Mouse (Mus musculus) neural tube, embryonic 10.5 days (tissue): ENCODE data around the gene Laptm4a.

Source experiments
- DNase-seq: peaks from one replicate; pipeline ENCODE4 v3.0.0-alpha.2; 2017; ENCODE audit warnings: low spot score; ENCODE audit errors: extremely low spot score

Gene Laptm4a

GRCm38 (mm10) chr12:8953136-8953535 lies 31.7 kb downstream of the Laptm4a start:
- DNase-seq, result no peak

- DNase-seq, result no peak
Measured at GRCm38 (mm10) chr12:8954161-8954561, 32.7 kb downstream of the Laptm4a start.

- no peak for DNase-seq
Measured at GRCm38 (mm10) chr12:8961607-8962316, 40.3 kb downstream of the Laptm4a start.

- peak; percentile 49 for DNase-seq
Measured at GRCm38 (mm10) chr12:8969828-8970227, 48.4 kb downstream of the Laptm4a start.

GRCm38 (mm10) chr12:8973820-8974465 lies 52.5 kb downstream of the Laptm4a start, which contains the start of gene Wdr35:
TSS of gene Wdr35 (plus strand) at chr12:8973892.
- peak; percentile 87 for DNase-seq

GRCm38 (mm10) chr12:8975076-8975475 lies 53.6 kb downstream of the Laptm4a start:
- DNase-seq, result no peak
